Mouse (Mus musculus) kidney, embryonic 15.5 days (tissue): ENCODE data around the gene Set. TPM values are rescaled to one million over a fixed set of nuclear protein-coding genes. Genes with fewer than 3 reads are reported as not detected.

Source experiments
- ATAC-seq: fragments of 200-750 bp; cut with Nextera tagmentation; replicated peaks from 2 replicates; pipeline ENCODE4 v1.8.0; 2017; ENCODE audit warnings: moderate TSS enrichment; ENCODE audit not compliant: low FRiP score
- H3K27ac ChIP-seq: fragments of 300-500 bp; sonication (generic); 2 replicates; pipeline ENCODE4 v1.5.1; 2015; ENCODE audit warnings: mild to moderate bottlenecking, inconsistent platforms
- H3K27me3 ChIP-seq: fragments of 300-500 bp; sonication (generic); 2 replicates; pipeline ENCODE4 v1.6.1; 2015; ENCODE audit warnings: inconsistent platforms
- H3K36me3 ChIP-seq: fragments of 300-500 bp; sonication (generic); 2 replicates; pipeline ENCODE4 v1.6.1; 2015; ENCODE audit warnings: inconsistent platforms
- H3K4me1 ChIP-seq: fragments of 300-500 bp; sonication (generic); 2 replicates; pipeline ENCODE4 v1.6.1; 2015; ENCODE audit warnings: inconsistent platforms
- H3K4me2 ChIP-seq: fragments of 300-500 bp; sonication (generic); 2 replicates; pipeline ENCODE4 v1.6.1; 2015; ENCODE audit warnings: moderate library complexity, mild to moderate bottlenecking, inconsistent platforms
- H3K4me3 ChIP-seq: fragments of 300-500 bp; sonication (generic); replicated peaks from 2 replicates; pipeline ENCODE4 v1.5.1; 2015; ENCODE audit warnings: mild to moderate bottlenecking, inconsistent platforms
- H3K9ac ChIP-seq: fragments of 300-500 bp; sonication (generic); 2 replicates; pipeline ENCODE4 v1.6.1; 2015; ENCODE audit warnings: mild to moderate bottlenecking, inconsistent platforms
- H3K9me3 ChIP-seq: fragments of 300-500 bp; sonication (generic); replicated peaks from 2 replicates; pipeline ENCODE4 v1.6.1; 2016; ENCODE audit warnings: inconsistent platforms
- WGBS: fragments of 180-500 bp; shearing (Covaris S2); methylation state at CpG from one replicate; pipeline ENCODE4 v1.1.7; 2015; ENCODE audit warnings: mixed read lengths; 5-methylcytosine and 5-hydroxymethylcytosine counted together
- polyA plus RNA-seq: library from polyadenylated mRNA; unstranded; fragments of >200 nt; fragmentation: Nextera tagmentation; extraction: Ambion mirVana; gene quantifications from 2 replicates; pipeline ENCODE4 v1.2.1, GENCODE M21; 2015

The Set gene
- 486 and 529 TPM in 2 replicates for polyA plus RNA-seq

DNA sequence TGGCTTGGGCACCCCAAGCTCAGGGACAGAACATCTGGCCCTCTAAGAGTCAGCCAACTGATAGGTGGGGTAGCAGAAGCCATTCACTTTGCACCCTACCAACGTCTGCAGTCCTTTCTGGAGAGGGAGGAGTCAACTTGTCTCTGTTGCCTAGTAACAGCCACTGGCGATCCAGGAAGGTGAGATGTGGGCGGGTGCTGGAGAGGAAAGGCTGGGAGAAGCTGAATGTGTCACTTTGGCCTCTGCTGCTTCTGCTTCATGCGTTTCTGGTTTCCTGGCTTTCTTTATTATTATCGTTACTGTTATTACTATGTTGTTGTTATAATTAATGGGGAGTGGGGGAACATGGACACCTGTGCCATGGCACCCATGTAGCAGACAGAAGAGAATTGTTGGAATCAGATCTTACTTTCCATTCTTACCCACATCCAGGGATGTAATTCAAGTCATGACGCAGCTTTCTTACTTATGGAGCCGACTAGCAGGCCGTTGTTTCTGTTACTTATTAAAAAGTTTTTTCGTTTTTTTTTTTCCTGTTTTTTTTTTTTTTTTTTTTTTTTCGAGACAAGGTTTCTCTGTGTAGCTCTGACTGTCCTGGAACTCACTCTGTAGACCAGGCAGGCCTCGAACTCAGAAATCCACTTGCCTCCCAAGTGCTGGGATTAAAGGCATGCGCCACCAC lies at the start of gene Set:
Set (plus strand) TSS at position 156 of the 682 bp plus-strand sequence.
- WGBS: 37% methylated on average over 12 of the region's 12 CpGs
- Histone ChIP-seq H3K4me1 (peaks cover 14% of the 10 kb centered on the region), H3K27me3 (no peaks in the 10 kb centered on the region), H3K4me2 (no peak within 1 kb of the TSS), H3K9ac (no peak within 1 kb of the TSS), H3K27ac (no peak within 1 kb of the TSS), H3K4me3 (no peak within 1 kb of the TSS), H3K36me3 (no peaks in the 10 kb centered on the region), H3K9me3 (no peaks in the 10 kb centered on the region)
- ATAC-seq: no peak

- no peak overlapping the region for H3K4me3 ChIP-seq
- H3K4me1 ChIP-seq: no peaks in the 10 kb centered on the region
- 44% methylated on average over 1 of the region's 1 CpGs for WGBS
- H3K36me3 ChIP-seq: peaks cover 98% of the 10 kb centered on the region
- no peak overlapping the region for H3K27ac ChIP-seq
- no peaks in the 10 kb centered on the region for H3K27me3 ChIP-seq
- no peak overlapping the region for H3K4me2 ChIP-seq
- no peaks in the 10 kb centered on the region for H3K9me3 ChIP-seq
- H3K9ac ChIP-seq: no peak overlapping the region
- no peak for ATAC-seq
These were observed 48.1 kb upstream of the Set start for GRCm38 (mm10) chr2:30009101-30009500.

GRCm38 (mm10) chr2:30010840-30011281 lies 46.3 kb upstream of the Set start:
- peaks cover 99% of the 10 kb centered on the region for H3K36me3 ChIP-seq
- no peak overlapping the region for H3K27ac ChIP-seq
- no peak overlapping the region for H3K4me2 ChIP-seq
- no peak for ATAC-seq
- 90% methylated on average over 8 of the region's 8 CpGs for WGBS
- H3K9me3 ChIP-seq: no peaks in the 10 kb centered on the region
- no peaks in the 10 kb centered on the region for H3K4me1 ChIP-seq
- no peak overlapping the region for H3K9ac ChIP-seq
- H3K4me3 ChIP-seq: no peak overlapping the region
- H3K27me3 ChIP-seq: no peaks in the 10 kb centered on the region

GRCm38 (mm10) chr2:30014326-30014966 lies 42.7 kb upstream of the Set start:
- no peak for ATAC-seq
- no peaks in the 10 kb centered on the region for H3K27me3 ChIP-seq
- H3K36me3 ChIP-seq: peaks cover 99% of the 10 kb centered on the region
- H3K4me1 ChIP-seq: no peaks in the 10 kb centered on the region
- WGBS: 85% methylated on average over 11 of the region's 11 CpGs
- no peak overlapping the region for H3K4me3 ChIP-seq
- no peak overlapping the region for H3K4me2 ChIP-seq
- no peak overlapping the region for H3K27ac ChIP-seq
- no peaks in the 10 kb centered on the region for H3K9me3 ChIP-seq
- no peak overlapping the region for H3K9ac ChIP-seq

DNA sequence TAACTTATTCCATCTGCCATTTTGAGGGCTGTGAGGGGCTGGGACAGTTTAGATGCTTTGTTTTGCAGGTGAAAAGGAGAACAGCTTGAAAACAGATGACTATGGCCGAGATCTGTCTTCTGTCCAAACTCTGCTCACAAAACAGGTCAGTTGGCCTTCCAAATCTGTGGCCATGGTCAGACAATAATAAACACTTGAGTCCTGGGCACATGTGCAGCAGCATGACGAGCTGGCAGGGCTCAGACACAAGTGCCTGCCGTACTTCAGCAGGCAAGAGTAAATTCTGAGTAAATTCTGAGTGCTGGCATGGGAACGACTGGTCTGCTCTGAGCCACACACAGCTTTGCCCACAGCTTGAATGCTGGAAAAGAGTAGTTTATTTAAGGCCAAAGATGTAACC lies 31.7 kb upstream of the Set start:
- H3K4me2 ChIP-seq: no peak overlapping the region
- no peak overlapping the region for H3K4me3 ChIP-seq
- no peak for ATAC-seq
- no peak overlapping the region for H3K27ac ChIP-seq
- no peaks in the 10 kb centered on the region for H3K9me3 ChIP-seq
- H3K36me3 ChIP-seq: peaks cover 100% of the 10 kb centered on the region
- no peaks in the 10 kb centered on the region for H3K4me1 ChIP-seq
- WGBS: 91% methylated on average over 4 of the region's 4 CpGs
- no peaks in the 10 kb centered on the region for H3K27me3 ChIP-seq
- no peak overlapping the region for H3K9ac ChIP-seq

GRCm38 (mm10) chr2:30026997-30027396 lies 30.2 kb upstream of the Set start:
- no peak overlapping the region for H3K9ac ChIP-seq
- no peak overlapping the region for H3K27ac ChIP-seq
- H3K27me3 ChIP-seq: no peaks in the 10 kb centered on the region
- no peak overlapping the region for H3K4me2 ChIP-seq
- WGBS: 95% methylated on average over 5 of the region's 5 CpGs
- no peak overlapping the region for H3K4me3 ChIP-seq
- peaks cover 100% of the 10 kb centered on the region for H3K36me3 ChIP-seq
- no peaks in the 10 kb centered on the region for H3K9me3 ChIP-seq
- ATAC-seq: no peak
- no peaks in the 10 kb centered on the region for H3K4me1 ChIP-seq

- 63% methylated on average over 11 of the region's 11 CpGs for WGBS
- no peak overlapping the region for H3K9ac ChIP-seq
- no peak overlapping the region for H3K27ac ChIP-seq
- ATAC-seq: no peak
- H3K4me1 ChIP-seq: no peaks in the 10 kb centered on the region
- H3K9me3 ChIP-seq: no peaks in the 10 kb centered on the region
- no peak overlapping the region for H3K4me3 ChIP-seq
- peaks cover 67% of the 10 kb centered on the region for H3K36me3 ChIP-seq
- H3K27me3 ChIP-seq: no peaks in the 10 kb centered on the region
- no peak overlapping the region for H3K4me2 ChIP-seq
These were observed 24.8 kb upstream of the Set start for GRCm38 (mm10) chr2:30032244-30032846.

- H3K4me2 ChIP-seq: no peak overlapping the region
- 62% methylated on average over 6 of the region's 6 CpGs for WGBS
- no peaks in the 10 kb centered on the region for H3K4me1 ChIP-seq
- no peak for ATAC-seq
- no peaks in the 10 kb centered on the region for H3K27me3 ChIP-seq
- no peak overlapping the region for H3K4me3 ChIP-seq
- no peaks in the 10 kb centered on the region for H3K9me3 ChIP-seq
- no peak overlapping the region for H3K27ac ChIP-seq
- no peak overlapping the region for H3K9ac ChIP-seq
- peaks cover 67% of the 10 kb centered on the region for H3K36me3 ChIP-seq
These were observed 24.2 kb upstream of the Set start for GRCm38 (mm10) chr2:30032957-30033356.

GRCm38 (mm10) chr2:30037762-30038161 lies 19.4 kb upstream of the Set start:
- Histone ChIP-seq H3K27me3 (no peaks in the 10 kb centered on the region), H3K9me3 (no peaks in the 10 kb centered on the region), H3K9ac (no peak overlapping the region), H3K4me1 (0 out of 2 replicates have a peak, but pooled peaks cover 2% of the 10 kb centered on the region), H3K36me3 (peaks cover 26% of the 10 kb centered on the region; the same call in 1 of the 2 replicates), H3K4me2 (no peak overlapping the region), H3K4me3 (no peak overlapping the region), H3K27ac (no peak overlapping the region)
- ATAC-seq: no peak
- WGBS: 76% methylated on average over 2 of the region's 2 CpGs

- H3K27me3 ChIP-seq: no peaks in the 10 kb centered on the region
- no peak overlapping the region for H3K4me3 ChIP-seq
- ATAC-seq: peak; percentile 59; the same call in 1 of the 2 replicates
- H3K4me1 ChIP-seq: 0 out of 2 replicates have a peak, but pooled peaks cover 3% of the 10 kb centered on the region
- no peaks in the 10 kb centered on the region for H3K9me3 ChIP-seq
- H3K9ac ChIP-seq: no peak overlapping the region
- WGBS: 64% methylated on average over 10 of the region's 10 CpGs
- H3K27ac ChIP-seq: no peak overlapping the region
- no peak overlapping the region for H3K4me2 ChIP-seq
- peaks cover 24% of the 10 kb centered on the region; the same call in 1 of the 2 replicates for H3K36me3 ChIP-seq
These were observed 18.8 kb upstream of the Set start for GRCm38 (mm10) chr2:30038370-30038769.

GRCm38 (mm10) chr2:30039687-30040086 lies 17.5 kb upstream of the Set start:
- H3K9ac ChIP-seq: no peak overlapping the region
- no peak overlapping the region for H3K4me2 ChIP-seq
- ATAC-seq: no peak
- H3K4me1 ChIP-seq: 0 out of 2 replicates have a peak, but pooled peaks cover 3% of the 10 kb centered on the region
- peaks cover 25% of the 10 kb centered on the region; the same call in 1 of the 2 replicates for H3K36me3 ChIP-seq
- no peak overlapping the region for H3K4me3 ChIP-seq
- H3K27ac ChIP-seq: no peak overlapping the region
- no peaks in the 10 kb centered on the region for H3K27me3 ChIP-seq
- no peaks in the 10 kb centered on the region for H3K9me3 ChIP-seq

DNA sequence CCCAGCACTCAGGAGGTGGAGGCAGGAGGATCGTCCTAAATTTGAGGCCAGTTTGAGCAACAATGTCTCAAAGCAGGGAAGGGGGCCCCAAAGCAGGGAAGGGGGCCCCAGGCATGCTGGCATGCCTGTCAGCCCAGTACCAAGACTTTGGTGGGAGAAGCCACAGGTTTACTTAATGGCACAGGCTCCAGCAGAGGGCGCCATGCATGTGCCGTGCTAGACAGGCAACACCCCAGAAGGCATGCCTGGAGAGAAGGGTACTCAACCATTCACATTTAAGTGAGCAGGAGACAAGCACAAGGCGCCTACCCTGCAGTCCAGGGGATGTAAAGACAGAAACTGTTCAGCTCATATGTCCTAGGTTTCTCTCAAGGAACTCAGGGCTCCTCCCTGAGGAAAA lies 14.7 kb upstream of the Set start:
- Histone ChIP-seq H3K27ac (0 out of 2 replicates have a peak overlapping the region, but pooled peaks have one; percentile 42), H3K4me2 (no peak overlapping the region), H3K36me3 (peaks cover 32% of the 10 kb centered on the region; the same call in 1 of the 2 replicates), H3K9ac (no peak overlapping the region), H3K4me3 (no peak overlapping the region), H3K27me3 (no peaks in the 10 kb centered on the region), H3K9me3 (no peaks in the 10 kb centered on the region), H3K4me1 (0 out of 2 replicates have a peak, but pooled peaks cover 7% of the 10 kb centered on the region)
- ATAC-seq: peak; percentile 55; the same call in 1 of the 2 replicates
- WGBS: 6% methylated on average over 4 of the region's 4 CpGs
